Mouse (Mus musculus) layer of hippocampus, adult 2 months (tissue): ENCODE results near the gene Mfsd4b1. TPM values are rescaled to one million over a fixed set of nuclear protein-coding genes. Genes with fewer than 3 reads are reported as not detected.

Experiments used
- DNase-seq, 2 experiments: peaks; one replicate each; pipeline ENCODE4 v3.0.0; 2022; ENCODE audit warnings: low spot score in 2 of 2
- H3K27ac ChIP-seq: fragments of 200-600 bp; 2 replicates; pipeline ENCODE4 v1.8.1; 2022
- H3K4me3 ChIP-seq: fragments of 200-600 bp; 2 replicates; pipeline ENCODE4 v1.8.1; 2022; ENCODE audit warnings: mild to moderate bottlenecking
- CTCF ChIP-seq: fragments of 200-600 bp; conservative IDR thresholded peaks from 2 replicates; pipeline ENCODE4 v1.8.1; 2022; ENCODE audit warnings: antibody characterized with exemption, mild to moderate bottlenecking, moderate library complexity
- total RNA-seq, 2 experiments: library from RNA; stranded (reverse); gene quantifications; 2 replicates each; pipeline ENCODE4 v1.2.3; 2021

Gene Mfsd4b1
- total RNA-seq, 2 experiments from 2014 or later = 1.2 to 1.7 TPM

DNA sequence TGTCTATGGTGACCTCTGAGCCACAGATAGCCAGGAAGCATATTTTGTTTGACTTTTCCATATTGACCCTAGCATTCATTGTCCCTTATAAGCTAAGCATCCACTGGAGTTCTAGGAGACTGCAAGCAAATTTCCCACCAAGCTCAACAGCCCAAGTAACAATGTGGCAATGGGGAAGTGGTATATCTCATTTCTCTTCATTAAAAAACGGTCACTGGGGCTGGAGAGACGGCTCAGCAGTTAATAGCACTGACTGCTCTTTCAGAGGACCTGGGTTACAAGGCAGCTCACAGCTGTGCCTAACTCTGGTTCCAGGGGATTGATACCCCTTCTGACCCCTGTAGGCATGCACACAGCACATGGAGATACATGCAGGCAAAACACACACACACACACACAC is 32.5 kb upstream of the Mfsd4b1 start:
- no peak for DNase-seq
- H3K27ac ChIP-seq = no peak overlapping the region
- TF ChIP-seq CTCF = no peak
- H3K4me3 ChIP-seq = no peak overlapping the region

DNA sequence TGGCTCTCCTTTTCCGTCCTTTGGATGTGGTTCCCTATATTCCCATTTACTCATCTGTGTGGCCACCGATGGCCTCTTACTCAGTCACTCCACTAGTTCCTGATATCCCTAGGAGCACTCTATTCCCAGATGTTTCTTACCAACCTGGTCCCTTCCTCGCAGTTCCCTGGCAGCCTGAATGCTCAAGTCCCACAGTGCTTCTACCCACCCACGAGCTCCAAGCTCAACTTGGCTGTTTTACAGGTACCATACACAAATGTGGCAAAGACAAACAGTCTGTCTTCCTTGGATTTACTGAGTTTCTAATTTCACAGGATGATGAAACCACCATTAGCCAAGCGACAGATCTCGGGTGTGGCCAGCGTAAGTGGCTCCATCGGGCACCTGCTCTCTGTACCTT is 29.4 kb upstream of the Mfsd4b1 start:
- no peak for TF ChIP-seq CTCF
- no peak for DNase-seq
- Histone ChIP-seq H3K27ac (peak overlapping the region; percentile 65), H3K4me3 (no peak overlapping the region)

DNA sequence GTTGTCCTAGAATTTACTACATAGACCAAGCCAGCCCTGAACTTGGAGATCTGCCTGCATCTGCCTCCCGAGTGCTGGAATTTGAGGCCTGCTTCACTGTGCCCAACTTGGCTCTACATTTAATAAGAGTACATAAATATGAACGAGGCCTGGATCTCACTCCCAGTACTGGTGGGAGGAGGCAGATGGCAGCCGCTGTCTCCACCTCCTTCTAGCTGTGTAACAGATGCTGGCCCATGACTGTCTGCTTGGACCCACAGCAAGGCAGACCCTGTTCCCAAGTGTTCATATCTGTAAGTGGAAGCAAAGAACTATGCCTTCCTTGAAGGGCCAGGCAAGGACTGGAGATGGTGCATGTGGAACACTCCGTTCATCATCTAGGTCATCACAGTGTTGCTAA is 28.8 kb upstream of the Mfsd4b1 start:
- Histone ChIP-seq H3K27ac (peak overlapping the region; percentile 65), H3K4me3 (no peak overlapping the region)
- TF ChIP-seq CTCF = no peak
- DNase-seq = peak; percentile 48 to 61

DNA sequence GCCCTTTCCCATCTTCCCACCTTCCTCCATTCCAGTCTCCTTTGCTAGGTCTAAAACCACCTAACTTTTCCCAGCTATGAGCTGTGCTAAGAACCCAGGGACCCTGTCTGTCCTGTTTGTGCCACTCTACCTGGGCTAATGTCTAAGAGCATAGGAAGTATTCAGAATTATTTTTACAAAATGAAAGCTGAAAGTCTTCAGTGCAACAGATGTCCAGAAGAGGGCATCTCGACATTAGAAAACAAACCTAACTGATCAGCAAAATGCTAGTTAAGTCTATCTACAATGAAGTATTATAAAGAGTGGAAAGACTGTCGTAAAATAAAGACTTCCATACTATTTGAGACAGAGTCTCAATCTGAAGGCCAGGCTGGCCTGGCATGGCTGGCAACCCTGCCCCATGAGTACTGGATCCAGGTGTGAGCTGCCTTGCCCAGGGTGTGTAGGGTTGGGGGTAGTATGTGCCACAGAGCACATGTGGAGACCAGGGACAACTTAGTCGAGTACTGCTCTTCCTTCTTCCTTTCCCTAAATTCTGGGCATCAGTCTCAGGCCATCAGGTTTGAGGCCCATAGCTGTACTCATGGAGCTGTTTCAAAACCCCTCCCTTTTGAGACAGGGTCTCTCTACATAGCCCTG is 28.3 kb upstream of the Mfsd4b1 start:
- H3K4me3 ChIP-seq = no peak overlapping the region

DNA sequence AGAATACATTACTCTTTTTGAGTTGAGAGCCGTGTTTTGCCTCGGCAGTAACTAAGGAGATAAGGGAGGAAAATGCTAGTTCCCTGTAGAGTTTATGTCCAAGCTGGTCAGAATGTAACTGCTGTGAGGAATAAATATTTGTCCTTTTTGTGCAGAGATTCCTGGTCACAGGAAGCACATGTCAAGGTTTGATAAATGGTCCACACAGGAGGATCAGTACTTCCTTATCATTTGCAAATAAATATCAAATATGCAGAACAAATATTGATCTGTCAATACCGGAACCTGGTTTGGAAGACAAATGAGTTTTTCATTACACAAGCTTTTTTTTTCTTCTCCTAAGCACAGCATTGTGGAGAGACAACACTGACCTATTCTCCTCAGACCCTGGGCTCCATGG is 26.9 kb upstream of the Mfsd4b1 start:
- DNase-seq = no peak
- no peak for TF ChIP-seq CTCF
- no peak overlapping the region for H3K4me3 ChIP-seq
- H3K27ac ChIP-seq = no peak overlapping the region

More for the DNA sequence above, 28.3 kb upstream of the Mfsd4b1 start:
- peak; percentile 87 for TF ChIP-seq CTCF
- no peak for DNase-seq
- H3K27ac ChIP-seq = peak overlapping the region; percentile 65; the same call in 1 of the 2 replicates

DNA sequence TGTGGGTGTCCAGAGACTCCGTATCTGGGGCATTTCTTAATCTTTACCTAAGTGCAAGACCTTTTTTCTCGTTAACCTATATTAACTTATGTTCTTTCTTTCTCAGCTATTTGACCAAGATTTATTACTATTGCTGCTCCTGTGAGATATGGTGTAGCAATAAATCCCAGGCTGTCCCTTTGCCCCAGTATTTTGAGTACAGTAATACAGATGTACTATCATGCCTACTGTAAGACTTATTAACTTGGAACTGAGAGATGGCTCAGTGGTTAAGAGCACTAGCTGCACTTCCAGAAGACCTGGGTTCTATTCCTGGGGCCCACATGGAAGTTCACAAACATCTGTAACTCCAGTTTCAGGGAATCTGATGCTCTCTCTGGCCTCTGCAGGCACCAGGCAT is 25.7 kb upstream of the Mfsd4b1 start:
- Histone ChIP-seq H3K27ac (no peak overlapping the region), H3K4me3 (no peak overlapping the region)
- no peak for DNase-seq
- no peak for TF ChIP-seq CTCF

DNA sequence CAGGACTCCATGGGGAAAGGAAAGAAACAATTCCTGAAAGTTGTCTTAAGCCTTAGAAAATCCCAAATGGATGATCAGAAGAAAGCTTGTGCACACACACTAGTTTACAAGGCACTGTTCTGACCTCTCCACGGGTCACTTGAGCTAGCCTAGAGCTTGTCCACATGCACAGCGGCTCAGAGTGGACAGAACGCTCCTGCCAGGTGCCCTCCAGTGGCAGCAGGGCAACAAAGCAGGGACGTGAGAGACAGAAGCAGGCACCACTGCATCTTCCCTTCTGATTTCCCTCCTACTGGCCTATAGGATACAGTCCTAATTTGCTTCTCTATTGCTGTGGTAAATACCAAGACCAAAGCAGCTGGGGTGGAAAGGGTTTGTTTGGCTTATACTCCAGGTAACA is 16.3 kb upstream of the Mfsd4b1 start:
- peak; percentile 63 for TF ChIP-seq CTCF
- DNase-seq = no peak
- no peak overlapping the region for H3K4me3 ChIP-seq
- no peak overlapping the region for H3K27ac ChIP-seq

DNA sequence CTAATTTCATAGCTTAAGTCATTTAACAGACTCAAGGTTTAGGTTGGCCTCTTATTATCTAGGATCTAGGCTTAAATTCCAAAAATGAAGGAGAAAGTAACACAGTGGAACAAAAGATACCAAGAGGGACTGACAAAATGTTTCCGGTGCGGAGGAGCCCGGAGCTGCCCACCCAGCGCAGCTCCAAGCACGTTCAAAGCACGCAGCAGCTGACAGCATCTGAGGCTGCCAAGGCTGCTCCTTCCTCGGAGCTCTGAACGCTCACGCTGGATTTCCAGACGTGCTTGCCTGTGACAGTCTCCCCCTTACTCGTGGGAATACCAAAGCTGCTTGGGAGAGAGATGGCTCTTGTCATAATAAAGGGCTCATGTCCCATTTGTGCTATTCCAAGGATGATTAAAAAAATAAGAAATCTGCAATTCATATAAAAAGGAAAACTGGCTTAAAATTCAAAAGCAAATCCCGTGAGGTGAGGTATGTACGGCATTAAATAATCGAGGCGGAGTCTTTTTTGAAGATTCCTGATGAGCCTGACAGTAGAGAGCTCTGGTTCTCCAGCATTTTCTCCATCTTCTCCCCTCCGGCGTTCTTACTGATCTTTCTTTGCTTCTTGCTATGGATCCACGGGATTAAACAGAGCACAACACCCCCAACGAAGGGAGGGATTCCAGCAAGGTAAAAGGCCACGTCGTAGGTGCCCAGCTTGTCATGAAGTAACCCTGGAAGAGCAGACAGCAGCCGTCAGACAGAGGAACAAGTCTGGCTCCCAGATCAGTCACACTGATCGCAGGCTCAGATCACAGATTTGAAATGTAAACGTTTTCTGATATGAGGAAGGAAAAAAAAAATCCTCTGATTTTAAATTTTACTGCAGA is 11.9 kb upstream of the Mfsd4b1 start:
- Histone ChIP-seq H3K4me3 (peak overlapping the region; percentile 18), H3K27ac (peak overlapping the region; percentile 58)
- no peak for TF ChIP-seq CTCF
- peak; percentile 56 to 68 for DNase-seq

DNA sequence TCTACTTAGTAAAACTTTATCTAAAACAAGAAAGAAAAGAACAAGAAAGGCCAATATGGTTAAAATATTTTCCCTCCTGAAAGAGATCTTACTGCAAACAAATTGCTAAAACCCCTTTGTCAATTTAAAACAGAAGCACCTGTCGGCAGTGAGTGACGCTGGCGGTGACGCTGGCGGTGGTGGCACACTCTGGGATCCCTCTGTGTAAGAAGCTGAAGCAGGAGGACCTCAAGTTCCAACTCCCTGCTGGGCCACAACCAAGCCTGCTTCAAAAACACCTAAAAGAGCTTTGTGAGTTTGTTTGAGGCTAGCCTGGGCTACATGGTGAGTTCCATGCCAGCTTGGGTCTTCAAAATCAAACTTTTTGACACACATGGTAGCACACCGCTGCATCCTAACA is 9.9 kb upstream of the Mfsd4b1 start:
- Histone ChIP-seq H3K4me3 (no peak overlapping the region), H3K27ac (no peak overlapping the region)
- no peak for DNase-seq
- TF ChIP-seq CTCF = no peak

DNA sequence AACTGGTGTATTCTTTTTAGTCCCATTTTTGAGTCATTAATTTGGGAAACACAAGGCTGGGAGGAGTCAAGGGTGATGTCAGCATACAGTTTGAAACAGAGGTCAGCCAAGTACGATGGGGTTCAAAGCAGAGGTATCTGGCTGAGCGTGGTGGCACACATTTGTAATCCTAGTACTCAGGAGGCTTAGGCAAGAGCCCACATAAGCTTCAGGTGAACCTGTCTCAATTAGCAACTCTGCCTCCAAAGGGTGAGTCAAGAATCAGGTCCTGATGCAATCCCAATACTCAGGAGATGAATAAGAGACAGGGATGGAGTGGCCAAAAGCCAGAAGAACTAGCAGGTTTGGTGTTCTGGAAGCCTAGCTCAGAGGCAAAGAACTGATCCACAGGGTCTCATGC is 7.8 kb upstream of the Mfsd4b1 start:
- Histone ChIP-seq H3K4me3 (no peak overlapping the region), H3K27ac (no peak overlapping the region)
- TF ChIP-seq CTCF = no peak
- no peak for DNase-seq

DNA sequence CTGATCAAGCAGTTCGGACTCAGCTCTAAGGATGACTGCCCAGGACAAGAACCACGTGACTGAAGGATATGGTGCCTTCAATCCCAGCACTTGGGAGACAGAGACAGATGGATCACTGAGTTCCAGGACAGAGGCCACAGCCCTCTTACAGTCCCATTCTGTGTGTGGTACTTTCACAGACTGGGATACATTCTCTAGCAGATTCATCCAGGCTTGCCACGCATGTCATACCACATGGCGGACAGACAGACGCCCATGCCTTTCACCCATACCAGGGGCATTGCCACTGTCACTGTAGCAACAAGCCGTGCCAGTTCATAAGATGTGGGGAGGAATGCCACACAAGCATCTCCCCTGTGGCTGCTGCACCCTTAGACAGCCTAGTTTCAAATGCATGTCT is 5.6 kb upstream of the Mfsd4b1 start:
- TF ChIP-seq CTCF = no peak
- Histone ChIP-seq H3K4me3 (no peak overlapping the region), H3K27ac (no peak overlapping the region)
- no peak for DNase-seq

DNA sequence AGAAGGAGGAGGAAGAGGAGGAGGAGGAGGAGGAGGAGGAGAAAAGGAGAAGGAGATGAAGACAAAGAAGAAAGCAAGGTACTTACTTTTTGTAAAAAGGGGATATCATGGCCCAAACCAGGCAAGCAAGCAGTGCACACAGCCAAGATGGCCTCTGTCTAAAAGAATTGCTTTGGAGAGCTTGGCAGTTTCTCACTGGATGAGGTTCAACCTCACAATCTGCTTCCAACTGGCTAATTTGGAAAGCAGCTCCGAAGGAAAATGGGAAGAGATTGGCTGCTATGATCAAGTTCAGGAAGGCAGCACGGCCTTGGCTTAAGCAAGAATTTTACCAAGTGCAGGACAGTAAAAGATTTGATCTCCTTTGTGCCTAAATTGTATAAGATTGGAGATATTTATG is 4.5 kb upstream of the Mfsd4b1 start:
- no peak for TF ChIP-seq CTCF
- no peak overlapping the region for H3K27ac ChIP-seq
- no peak for DNase-seq
- no peak overlapping the region for H3K4me3 ChIP-seq

DNA sequence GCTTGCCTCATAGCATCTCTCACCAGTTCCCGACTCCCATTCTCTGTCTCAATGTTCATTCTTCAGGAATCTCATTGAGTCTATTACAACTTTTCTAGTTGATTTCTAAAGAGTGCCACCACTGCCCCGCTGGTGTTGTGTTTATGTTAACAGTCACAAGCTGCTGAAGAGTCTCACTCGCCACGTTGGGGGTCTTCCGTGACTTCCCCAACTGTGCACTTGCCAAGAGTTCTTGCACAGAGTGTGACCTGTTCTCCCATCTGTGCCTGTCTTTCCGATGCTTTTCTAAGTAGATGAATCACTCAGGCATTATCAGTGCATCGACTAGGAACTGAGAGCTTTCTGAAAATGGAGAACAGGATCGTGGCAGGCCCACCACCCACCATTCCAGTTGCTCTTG is 3.0 kb upstream of the Mfsd4b1 start:
- TF ChIP-seq CTCF = no peak
- H3K27ac ChIP-seq = no peak overlapping the region
- DNase-seq = no peak
- no peak overlapping the region for H3K4me3 ChIP-seq

DNA sequence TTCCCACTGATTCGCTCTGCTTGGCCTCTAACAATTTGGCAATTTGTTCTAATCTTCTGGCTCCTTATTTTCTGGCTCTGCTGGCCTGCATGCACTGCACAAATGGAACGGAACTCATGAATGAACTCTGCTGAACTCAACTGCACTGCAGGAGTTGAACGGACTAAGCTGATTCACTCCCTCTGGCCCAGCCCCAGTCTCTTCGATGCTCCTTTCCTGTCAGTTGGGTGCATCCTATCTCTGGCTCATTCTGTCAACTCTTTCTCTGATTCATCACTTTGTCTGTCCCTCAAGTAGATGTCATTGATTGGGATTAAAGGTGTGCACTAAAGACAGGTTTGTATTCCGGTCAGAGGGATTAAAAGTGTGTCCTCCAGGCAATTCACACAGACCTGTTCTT is 1.5 kb upstream of the Mfsd4b1 start:
- Histone ChIP-seq H3K27ac (no peak overlapping the region), H3K4me3 (no peak overlapping the region)
- no peak for TF ChIP-seq CTCF
- no peak for DNase-seq
